Mouse (Mus musculus) mature B cell (primary cell): ENCODE results near the gene Ssxb8.
"Not testable (repeated sequence)": the region's sequence is repeated elsewhere in the genome, so short reads cannot be mapped to it uniquely, and the experiment has no call there.

Source experiments
- in situ Hi-C: fragments of 300-500 bp; cut with MboI; formaldehyde crosslinking; loops from 2 replicates; pipeline ENCODE4 v1.14.3; 2019

Gene Ssxb8

DNA sequence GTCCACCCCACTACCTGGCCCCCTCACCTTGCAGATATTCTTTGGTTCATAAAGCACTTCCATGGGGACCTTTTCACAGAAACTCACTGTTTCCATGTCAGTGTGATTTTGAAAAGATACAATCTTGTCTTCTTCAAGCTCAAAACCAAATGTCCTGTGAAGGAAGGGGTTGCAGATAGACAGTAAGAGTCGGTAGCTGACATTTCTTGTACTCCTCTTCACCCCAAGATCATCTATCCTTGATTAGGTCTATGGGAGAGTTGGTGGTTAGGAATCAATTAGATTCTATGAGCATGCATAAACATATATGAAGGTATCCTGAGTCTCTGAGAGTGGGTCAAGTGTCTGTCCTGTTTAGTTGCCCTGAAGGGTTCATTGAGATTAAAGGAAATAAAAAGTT is at the start of gene Ssxb8:
Ssxb8 (minus strand) TSS at position 101 of the 400 bp plus-strand sequence.
- in situ Hi-C loops: not testable (repeated sequence)

GRCm38 (mm10) chrX:8732907-8733306 is 42.3 kb upstream of the Ssxb8 start:
- in situ Hi-C loops: no loop called here

GRCm38 (mm10) chrX:8663085-8663484 is 27.6 kb downstream of the Ssxb8 start:
- in situ Hi-C loops: no loop called here
